Mouse (Mus musculus) left cerebral cortex, postnatal 14 days (tissue): ENCODE data around the gene Socs1. TPM values are rescaled to one million over a fixed set of nuclear protein-coding genes. Genes with fewer than 3 reads are reported as not detected.

ENCODE experiments used
- DNase-seq, 2 experiments: peaks; one replicate each; pipeline ENCODE4 v3.0.0; 2021 to 2022; ENCODE audit warnings: low spot score in 2 of 2, mixed read lengths in 1 of 2
- intact Hi-C: fragments of 180-260 bp; cut with DNase I; formaldehyde crosslinking; loops from one replicate; pipeline ENCODE4 v1.15.1; 2025
- total RNA-seq, 2 experiments: library from RNA; stranded (reverse); gene quantifications; 2 replicates each; pipeline ENCODE4 v1.2.3; 2021

Gene Socs1
- total RNA-seq, 2 experiments from 2014 or later = 1.3 TPM

- intact Hi-C loops = loop anchor here (5.0 kb wide), 3 partner anchors 49 to 201 kb away; partner anchors contain the start of gene Rmi2
Measured at GRCm38 (mm10) chr16:10788271-10788670, 2.9 kb upstream of the Socs1 start, which contains the start of gene Tnp2. Tnp2 (minus strand) TSS chr16:10788660.

GRCm38 (mm10) chr16:10787548-10788058, 2.3 kb upstream of the Socs1 start:
- no peak for DNase-seq
- intact Hi-C loops = loop anchor here (5.0 kb wide), 3 partner anchors 50 to 200 kb away; partner anchors contain the start of gene Rmi2

More at GRCm38 (mm10) chr16:10788271-10788670, 2.9 kb upstream of the Socs1 start, which contains the start of gene Tnp2:
- DNase-seq = no peak

- intact Hi-C loops = loop anchor here (5.0 kb wide), 3 partner anchors 50 to 200 kb away; partner anchors contain the start of gene Rmi2
- no peak for DNase-seq
Measured at GRCm38 (mm10) chr16:10786782-10787547, 1.6 kb upstream of the Socs1 start.

GRCm38 (mm10) chr16:10786288-10786687, 952 bp upstream of the Socs1 start:
- intact Hi-C loops = loop anchor here (5.0 kb wide), 3 partner anchors 51 to 199 kb away; partner anchors contain the start of gene Rmi2

GRCm38 (mm10) chr16:10784793-10785370, 454 bp downstream of the Socs1 start:
- DNase-seq = peak; percentile 87 to 88
- intact Hi-C loops = loop anchor here (2.0 to 5.0 kb wide), 5 partner anchors 52 to 212 kb away; partner anchors contain the start of gene Rmi2

More at GRCm38 (mm10) chr16:10786288-10786687, 952 bp upstream of the Socs1 start:
- peak; percentile 83 to 90 for DNase-seq

GRCm38 (mm10) chr16:10783883-10784792, 1.2 kb downstream of the Socs1 start:
- intact Hi-C loops = loop anchor here (2.0 to 5.0 kb wide), 2 partner anchors 117 to 211 kb away; no protein-coding TSS in a partner anchor
- peak; percentile 36 to 51 for DNase-seq

GRCm38 (mm10) chr16:10783451-10783850, 1.9 kb downstream of the Socs1 start:
- DNase-seq = no peak
- intact Hi-C loops = loop anchor here (5.0 kb wide), 1 partner anchor 116 kb away; no protein-coding TSS in a partner anchor

- intact Hi-C loops = loop anchor here (5.0 kb wide), 1 partner anchor 116 kb away; no protein-coding TSS in a partner anchor
- no peak for DNase-seq
Measured at GRCm38 (mm10) chr16:10783152-10783434, 2.2 kb downstream of the Socs1 start.

GRCm38 (mm10) chr16:10782377-10783151, 2.8 kb downstream of the Socs1 start:
- intact Hi-C loops = loop anchor here (5.0 kb wide), 1 partner anchor 115 kb away; no protein-coding TSS in a partner anchor
- no peak for DNase-seq

GRCm38 (mm10) chr16:10781862-10782371, 3.4 kb downstream of the Socs1 start:
- no peak for DNase-seq
- intact Hi-C loops = loop anchor here (5.0 kb wide), 1 partner anchor 115 kb away; no protein-coding TSS in a partner anchor

GRCm38 (mm10) chr16:10780631-10781120, 4.7 kb downstream of the Socs1 start:
- DNase-seq = no peak
- intact Hi-C loops = loop anchor here (5.0 kb wide), 1 partner anchor 113 kb away; no protein-coding TSS in a partner anchor

- DNase-seq = no peak
- intact Hi-C loops = no loop called here
Measured at GRCm38 (mm10) chr16:10777579-10778160, 7.7 kb downstream of the Socs1 start.

GRCm38 (mm10) chr16:10776322-10776721, 9.0 kb downstream of the Socs1 start:
- intact Hi-C loops = no loop called here
- DNase-seq = no peak

- intact Hi-C loops = no loop called here
- no peak for DNase-seq
Measured at GRCm38 (mm10) chr16:10774726-10775125, 10.6 kb downstream of the Socs1 start.

GRCm38 (mm10) chr16:10773543-10773942, 11.8 kb downstream of the Socs1 start:
- no peak for DNase-seq
- intact Hi-C loops = no loop called here

- intact Hi-C loops = no loop called here
Measured at GRCm38 (mm10) chr16:10771769-10772510, 13.4 kb downstream of the Socs1 start.

More at GRCm38 (mm10) chr16:10771769-10772510, 13.4 kb downstream of the Socs1 start:
- DNase-seq = no peak
